Mouse (Mus musculus): ENCODE measurements around the gene Glod4.

The Glod4 gene

DNA sequence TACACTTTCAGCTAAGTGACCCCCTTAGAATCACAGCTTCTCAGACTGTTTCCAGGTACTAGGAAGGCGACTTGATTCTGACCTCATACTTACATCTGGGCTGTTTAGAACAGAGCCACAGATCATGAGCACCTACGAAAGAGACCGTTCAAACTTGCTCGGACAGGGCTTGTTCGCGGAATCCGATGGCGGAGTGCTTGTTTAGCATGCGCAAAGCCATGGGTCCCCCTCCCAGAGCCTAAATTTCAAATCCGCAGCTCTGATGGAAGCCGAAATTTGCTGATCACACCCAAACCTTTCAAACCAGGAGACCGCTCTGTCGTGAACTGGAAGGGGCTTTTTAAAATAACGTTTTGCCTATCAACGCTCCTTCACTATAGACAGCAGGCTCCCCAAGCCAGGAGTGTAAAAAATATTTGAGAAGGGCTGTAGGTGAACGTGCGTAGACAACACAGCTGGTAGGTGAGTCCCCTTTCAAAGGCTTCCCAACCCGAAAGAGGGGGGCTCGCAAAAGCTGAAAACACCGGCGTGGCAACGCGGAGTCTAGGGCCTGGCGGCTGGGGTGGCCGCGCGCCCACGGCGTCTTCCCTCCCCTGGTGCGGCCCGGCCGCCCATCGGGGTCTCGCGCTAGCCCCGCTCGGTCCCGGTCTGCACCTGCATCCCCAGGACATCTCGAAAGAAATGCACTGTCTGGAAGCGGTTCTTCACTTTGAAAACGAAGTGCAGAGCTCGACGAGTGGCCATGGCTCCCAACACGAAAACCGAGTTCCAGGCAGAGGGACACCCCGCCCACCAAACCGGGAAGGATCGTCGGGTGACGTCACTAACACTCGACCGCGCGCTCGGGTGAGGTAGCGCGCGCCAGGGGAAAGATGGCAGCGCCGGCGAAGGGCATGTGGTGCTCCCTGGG lies at the start of gene Glod4, which contains the start of gene Mrm3:
Glod4 (minus strand) TSS at position 825 of the 910 bp plus-strand sequence.
Mrm3 (plus strand) TSS at position 815 of the 910 bp plus-strand sequence.
- peak; percentile 80 for DNase-seq (ENCODE audit: low read depth, low spot score)

DNA sequence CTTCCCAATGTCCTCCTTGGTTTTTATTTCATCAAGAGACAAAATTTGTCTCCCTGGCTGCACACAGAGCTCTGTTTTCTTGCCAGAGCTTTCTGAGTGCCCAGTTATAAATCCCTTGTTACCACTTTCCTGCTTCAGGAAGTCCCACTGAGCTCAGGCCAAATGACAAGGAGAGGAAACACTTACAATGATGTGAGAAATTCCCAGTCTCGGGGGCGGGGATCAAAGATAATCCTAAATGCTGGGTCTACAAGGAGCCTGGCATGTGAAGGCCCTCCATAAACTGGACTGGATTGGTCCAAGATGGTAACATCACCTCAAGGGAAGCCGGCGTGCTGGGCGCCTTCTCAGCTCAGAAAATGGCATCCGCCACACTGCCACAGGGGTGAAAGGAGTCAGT lies 49.3 kb upstream of the Glod4 start:
- no peak for DNase-seq (ENCODE audit: low read depth, low spot score)

DNA sequence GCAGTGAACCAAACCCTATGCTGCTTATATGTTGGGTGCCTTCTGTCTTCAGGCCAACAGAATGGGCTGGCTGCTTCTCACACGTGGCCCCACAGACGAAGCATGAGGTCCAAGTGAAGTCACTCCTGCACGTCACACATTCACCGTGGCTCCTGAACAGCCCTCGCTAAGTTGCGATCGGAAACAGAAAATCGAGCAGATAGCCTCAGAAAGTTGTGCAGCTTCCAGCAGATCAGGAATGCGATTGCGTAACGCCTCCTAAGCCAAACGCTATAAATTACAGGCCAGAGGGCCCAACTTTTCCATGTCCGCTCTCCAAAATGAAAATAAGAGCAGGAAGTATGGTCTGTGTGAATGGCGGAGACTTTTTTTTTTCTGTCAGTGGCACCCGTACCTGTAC lies 48.9 kb upstream of the Glod4 start:
- no peak for DNase-seq (ENCODE audit: low read depth, low spot score)

GRCm38 (mm10) chr11:76291960-76292359 lies 48.4 kb upstream of the Glod4 start:
- DNase-seq (ENCODE audit: low read depth, low spot score) = no peak

DNA sequence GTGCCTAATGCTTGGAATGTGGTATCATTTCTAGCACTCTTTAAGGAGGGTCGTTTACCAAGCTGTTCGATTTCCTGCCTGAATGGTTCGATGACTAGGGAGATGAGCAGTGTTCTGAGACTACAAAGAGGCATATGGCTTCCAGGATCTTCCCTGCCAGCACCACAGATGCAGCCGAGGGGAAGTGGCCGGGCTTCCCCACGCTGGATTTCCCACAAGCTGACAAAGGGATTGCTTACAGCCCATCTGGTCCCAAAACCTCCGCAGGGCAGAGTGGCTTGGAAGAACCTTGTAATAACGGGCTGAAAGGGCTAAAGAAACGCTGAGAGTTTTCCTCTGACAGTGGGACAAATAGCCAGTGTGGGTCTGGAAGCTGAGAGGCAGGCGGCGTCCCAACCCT lies 46.8 kb upstream of the Glod4 start:
- peak; percentile 67 for DNase-seq (ENCODE audit: low read depth, low spot score)

DNA sequence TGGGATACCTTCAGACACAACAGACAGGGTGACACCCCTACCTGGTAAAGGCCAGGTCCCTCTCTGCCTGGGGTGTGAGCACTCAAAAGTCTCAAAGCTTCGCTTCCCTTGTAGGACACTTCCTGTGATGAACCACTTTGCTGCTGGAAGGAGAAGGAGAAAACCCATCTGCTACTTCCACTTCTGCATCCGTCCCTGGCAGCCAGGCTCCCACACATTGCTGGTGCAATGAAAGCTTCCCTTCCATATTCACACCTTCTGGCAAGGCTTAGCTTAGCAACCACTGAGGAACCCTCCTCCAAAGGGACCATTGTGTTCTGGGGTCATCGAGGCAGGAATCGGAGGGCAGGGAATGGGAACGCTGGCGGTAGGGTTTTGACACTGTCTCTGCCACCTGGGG lies 45.1 kb upstream of the Glod4 start:
- no peak for DNase-seq (ENCODE audit: low read depth, low spot score)

DNA sequence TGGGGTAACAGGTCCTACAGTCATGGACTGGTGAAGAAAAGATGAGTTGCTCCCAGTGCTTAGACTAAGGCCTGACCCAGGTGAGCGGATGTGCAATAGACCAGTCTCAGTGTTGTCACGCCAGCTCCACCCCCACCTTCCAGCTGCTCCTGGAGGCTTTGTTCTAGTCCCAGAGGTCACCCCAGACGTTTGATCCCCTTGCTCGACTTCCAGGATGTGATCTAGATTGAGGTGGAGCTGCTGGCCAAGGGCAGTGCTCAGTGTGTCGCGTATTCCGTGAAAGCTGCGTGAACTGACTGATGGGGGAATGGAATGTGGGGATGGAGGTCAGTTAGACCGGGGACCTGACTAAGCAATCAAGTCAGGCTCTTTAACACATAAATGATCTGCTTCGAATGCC lies 43.8 kb upstream of the Glod4 start:
- DNase-seq (ENCODE audit: low read depth, low spot score) = no peak

GRCm38 (mm10) chr11:76286534-76287126 lies 43.1 kb upstream of the Glod4 start:
- no peak for DNase-seq (ENCODE audit: low read depth, low spot score)

GRCm38 (mm10) chr11:76285431-76286075 lies 42.0 kb upstream of the Glod4 start:
- DNase-seq (ENCODE audit: low read depth, low spot score) = no peak

DNA sequence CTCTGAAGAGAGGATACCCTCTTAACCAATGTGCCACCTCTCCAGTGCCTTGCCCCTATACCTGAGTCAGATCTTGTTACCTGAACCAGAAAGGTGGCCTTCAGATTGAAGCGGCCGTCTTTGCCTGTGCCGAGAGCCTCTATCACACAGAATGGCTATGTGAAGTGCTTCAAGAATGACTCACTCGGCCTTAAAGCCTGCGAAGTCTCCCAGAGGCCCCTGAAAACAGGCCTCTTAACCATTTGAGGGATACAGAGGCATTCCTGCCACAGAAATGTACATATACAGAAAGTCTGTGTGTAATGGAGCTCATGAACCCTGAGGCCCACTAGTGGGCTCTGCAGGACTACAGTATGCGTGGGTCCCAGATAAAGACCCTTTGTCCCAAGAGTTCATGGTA lies 40.3 kb upstream of the Glod4 start:
- no peak for DNase-seq (ENCODE audit: low read depth, low spot score)

DNA sequence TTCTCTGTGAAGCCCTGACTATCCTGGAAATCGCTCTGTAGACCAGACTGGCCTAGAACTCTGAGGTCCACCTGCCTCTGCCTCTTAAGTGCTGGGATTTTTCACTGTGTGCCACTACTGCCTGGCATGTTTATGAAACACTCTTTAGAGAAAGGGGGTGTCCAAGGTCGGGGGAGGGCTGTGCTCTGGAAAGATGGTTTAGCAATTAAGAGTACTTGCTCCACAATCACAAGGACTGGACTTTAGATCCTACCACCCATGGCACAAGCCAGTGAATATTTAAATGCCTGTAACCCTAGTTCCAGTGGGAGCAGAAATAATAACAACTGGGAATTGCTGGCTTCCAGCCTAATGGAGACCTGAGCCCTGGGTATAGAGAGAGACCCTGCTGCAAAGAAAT lies 36.4 kb upstream of the Glod4 start:
- DNase-seq (ENCODE audit: low read depth, low spot score) = no peak

DNA sequence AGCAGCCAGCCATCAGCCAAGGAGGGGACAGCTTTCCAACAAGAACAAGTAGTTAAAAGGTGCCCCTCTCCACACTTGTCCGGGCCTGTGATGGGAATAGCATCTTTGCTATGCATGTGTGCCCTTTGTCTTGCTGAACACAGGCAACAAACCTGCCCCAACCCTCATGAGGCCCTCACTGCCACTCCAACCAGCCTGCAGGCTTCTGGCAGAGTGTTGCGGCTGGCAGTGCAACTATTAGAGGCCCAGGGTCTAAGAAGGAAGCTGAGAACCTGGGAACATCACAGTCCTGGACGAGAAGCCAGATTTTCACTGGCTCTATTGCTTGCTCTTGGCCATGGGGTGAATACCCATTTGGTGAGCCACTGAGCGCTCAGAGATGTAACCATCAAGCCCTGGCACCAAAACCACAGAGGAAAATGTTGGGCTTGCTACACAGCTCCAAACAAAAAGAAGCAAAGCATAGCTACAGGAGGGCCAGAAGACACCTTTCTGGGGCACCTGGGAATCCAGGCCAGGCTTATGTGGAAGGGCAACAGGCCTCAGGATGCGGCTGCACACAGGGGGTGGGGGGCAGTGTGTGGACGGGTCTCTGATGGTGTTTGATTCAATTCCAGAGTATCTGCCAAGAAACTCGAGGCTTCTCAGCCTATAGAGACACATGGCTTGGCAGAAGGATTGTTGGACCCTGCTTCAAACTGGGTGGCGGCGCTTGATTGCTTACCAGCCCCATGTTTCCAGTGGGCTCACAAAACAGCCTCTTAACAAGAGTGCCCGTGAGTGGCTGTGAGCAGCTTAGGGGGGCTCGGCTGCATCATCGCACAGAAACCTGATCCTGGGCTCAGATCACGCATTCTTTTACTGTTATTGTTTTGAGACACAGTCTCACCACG lies 35.7 kb upstream of the Glod4 start:
- DNase-seq (ENCODE audit: low read depth, low spot score) = no peak

DNA sequence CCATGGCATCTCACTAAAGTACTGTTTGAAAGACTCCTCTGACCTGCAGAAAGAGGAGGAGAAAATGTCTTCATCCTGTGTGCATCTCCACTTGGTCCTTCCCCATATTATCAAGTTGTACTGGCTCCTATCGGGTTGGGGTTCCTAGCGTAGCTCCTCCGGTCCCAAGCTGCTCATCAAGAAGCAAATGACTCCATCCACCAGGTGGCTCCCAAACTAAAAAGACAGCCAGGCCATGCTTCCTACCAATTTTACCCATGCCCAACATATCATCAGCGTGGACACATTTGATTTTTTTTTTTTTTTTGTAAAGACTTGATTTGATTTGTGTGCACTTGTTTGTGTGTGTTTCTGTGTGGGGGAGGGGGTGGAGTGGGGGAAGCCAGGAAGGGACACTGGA lies 28.9 kb upstream of the Glod4 start:
- no peak for DNase-seq (ENCODE audit: low read depth, low spot score)

GRCm38 (mm10) chr11:76268521-76269065 lies 25.1 kb upstream of the Glod4 start:
- DNase-seq (ENCODE audit: low read depth, low spot score) = no peak

DNA sequence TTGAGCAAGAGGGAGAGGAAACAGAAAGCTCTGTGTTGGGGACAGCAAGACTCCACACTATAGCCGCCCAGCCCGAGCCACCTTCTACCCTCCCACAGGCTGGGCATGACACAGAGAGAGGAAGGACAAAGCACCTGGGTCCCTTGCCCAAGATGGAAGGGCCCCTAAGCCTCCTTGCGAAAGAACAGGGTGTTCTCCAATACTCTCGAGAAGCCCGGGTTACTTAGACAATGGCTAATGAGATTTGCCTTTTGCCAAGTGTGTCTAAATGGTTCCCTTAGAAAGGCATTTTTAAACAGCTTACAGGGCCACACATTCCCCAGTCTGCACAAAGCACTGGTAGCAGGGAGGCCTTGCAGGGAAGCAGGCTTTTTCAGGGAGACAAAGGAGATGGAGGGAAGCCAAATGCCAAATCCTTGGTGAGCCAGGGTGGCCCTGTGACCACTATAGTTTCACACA lies 24.5 kb upstream of the Glod4 start:
- no peak for DNase-seq (ENCODE audit: low read depth, low spot score)

- DNase-seq (ENCODE audit: low read depth, low spot score) = no peak
Observed at GRCm38 (mm10) chr11:76267550-76267949, 24.0 kb upstream of the Glod4 start.

GRCm38 (mm10) chr11:76262611-76263351 lies 19.3 kb upstream of the Glod4 start:
- DNase-seq (ENCODE audit: low read depth, low spot score) = no peak

GRCm38 (mm10) chr11:76261224-76261623 lies 17.7 kb upstream of the Glod4 start:
- no peak for DNase-seq (ENCODE audit: low read depth, low spot score)

DNA sequence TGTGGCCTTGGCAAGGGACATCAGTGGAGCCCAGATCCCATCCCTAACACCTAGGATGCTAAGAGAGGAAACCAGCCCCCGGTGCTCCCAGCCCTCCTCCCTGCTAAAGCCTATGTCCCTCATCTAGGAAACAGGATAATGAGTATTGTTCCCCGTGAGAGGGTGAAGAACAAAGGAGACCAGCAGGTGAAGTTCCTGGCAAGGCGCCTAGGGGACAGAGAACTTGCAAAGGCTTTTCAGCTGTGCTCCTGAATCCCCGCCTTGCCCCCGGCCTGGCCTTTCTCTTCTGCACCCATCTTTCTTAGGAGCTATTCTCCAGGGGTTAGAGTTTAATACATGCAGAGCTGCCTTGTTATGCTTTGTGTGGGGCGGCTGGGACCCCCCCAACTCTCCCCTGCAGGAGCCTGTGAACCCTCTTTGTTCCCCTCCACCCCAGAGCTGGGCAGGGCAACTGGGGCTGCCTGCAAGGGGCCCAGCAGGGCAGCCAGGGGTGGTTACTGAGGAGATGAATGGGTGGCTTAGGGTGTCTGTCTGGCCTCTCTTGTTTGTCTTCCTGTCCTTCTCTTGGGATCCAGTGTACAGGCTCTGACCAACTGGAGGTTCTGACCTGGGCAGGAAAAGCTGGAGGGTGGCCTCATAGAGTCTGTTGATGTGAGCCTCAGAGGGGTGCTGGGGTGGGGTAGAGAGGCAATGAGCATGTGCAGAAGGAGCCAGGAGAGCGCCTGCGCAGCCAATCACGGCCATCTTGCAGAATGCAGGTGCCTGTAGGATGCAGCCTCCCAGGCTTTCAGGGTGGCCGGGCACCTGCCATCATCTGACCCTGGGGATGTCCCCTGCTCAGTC lies 16.9 kb upstream of the Glod4 start:
- no peak for DNase-seq (ENCODE audit: low read depth, low spot score)

GRCm38 (mm10) chr11:76258511-76258910 lies 15.0 kb upstream of the Glod4 start:
- DNase-seq (ENCODE audit: low read depth, low spot score) = no peak
